Mouse (Mus musculus): ENCODE measurements around the gene Teddm3.
"Not testable (repeated sequence)": the region's sequence is repeated elsewhere in the genome, so short reads cannot be mapped to it uniquely, and the experiment has no call there.

The Teddm3 gene

GRCm38 (mm10) chr16:21149896-21150295 is 3.9 kb downstream of the Teddm3 start:
- no peak for DNase-seq

- DNase-seq, result not testable (repeated sequence)
These were observed 5.3 kb downstream of the Teddm3 start for GRCm38 (mm10) chr16:21148451-21148850.

- DNase-seq, result no peak
These were observed 17.3 kb downstream of the Teddm3 start for GRCm38 (mm10) chr16:21136312-21137083.

GRCm38 (mm10) chr16:21127666-21128065 is 26.1 kb downstream of the Teddm3 start:
- not testable (repeated sequence) for DNase-seq

- DNase-seq, result not testable (repeated sequence)
These were observed 31.0 kb downstream of the Teddm3 start for GRCm38 (mm10) chr16:21122776-21123175.

- no peak for DNase-seq
These were observed 37.7 kb downstream of the Teddm3 start for GRCm38 (mm10) chr16:21116078-21116477.

- DNase-seq, result peak; percentile 2 to 9
These were observed 44.3 kb downstream of the Teddm3 start for GRCm38 (mm10) chr16:21109473-21109872.

Data from cerebellum, postnatal 14 days (tissue).